Mouse (Mus musculus) telencephalon, adult 2 months (tissue): Measurements from ENCODE around the gene Klk1b5.
"Not testable (repeated sequence)": the region's sequence is repeated elsewhere in the genome, so short reads cannot be mapped to it uniquely, and the experiment has no call there.

Experiments used
- DNase-seq: peaks from one replicate; pipeline ENCODE4 v3.0.0-alpha.2; 2011; ENCODE audit warnings: low read depth, low spot score

Gene Klk1b5

DNA sequence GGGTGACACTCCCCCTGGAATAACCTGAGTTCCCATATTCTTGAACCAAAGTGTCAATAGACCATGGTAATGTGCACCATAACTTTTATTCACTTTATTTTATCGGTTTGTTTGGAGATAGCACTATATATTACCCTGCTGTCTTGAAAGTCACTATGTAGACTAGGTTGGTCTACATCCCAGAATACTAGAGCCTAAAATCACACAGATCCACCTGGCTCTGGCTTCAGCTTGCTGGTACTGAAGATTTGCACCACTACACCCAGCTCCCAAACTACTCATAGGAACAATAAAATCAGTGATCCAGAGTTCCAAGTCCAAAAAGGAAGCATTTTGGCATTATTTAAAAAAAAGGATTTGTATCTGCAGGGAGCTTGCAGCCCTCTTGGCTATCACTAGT lies at the start of gene Klk1b5:
Gene Klk1b5 (plus strand): TSS at position 301 of the 400 bp plus-strand sequence.
- no peak for DNase-seq

DNA sequence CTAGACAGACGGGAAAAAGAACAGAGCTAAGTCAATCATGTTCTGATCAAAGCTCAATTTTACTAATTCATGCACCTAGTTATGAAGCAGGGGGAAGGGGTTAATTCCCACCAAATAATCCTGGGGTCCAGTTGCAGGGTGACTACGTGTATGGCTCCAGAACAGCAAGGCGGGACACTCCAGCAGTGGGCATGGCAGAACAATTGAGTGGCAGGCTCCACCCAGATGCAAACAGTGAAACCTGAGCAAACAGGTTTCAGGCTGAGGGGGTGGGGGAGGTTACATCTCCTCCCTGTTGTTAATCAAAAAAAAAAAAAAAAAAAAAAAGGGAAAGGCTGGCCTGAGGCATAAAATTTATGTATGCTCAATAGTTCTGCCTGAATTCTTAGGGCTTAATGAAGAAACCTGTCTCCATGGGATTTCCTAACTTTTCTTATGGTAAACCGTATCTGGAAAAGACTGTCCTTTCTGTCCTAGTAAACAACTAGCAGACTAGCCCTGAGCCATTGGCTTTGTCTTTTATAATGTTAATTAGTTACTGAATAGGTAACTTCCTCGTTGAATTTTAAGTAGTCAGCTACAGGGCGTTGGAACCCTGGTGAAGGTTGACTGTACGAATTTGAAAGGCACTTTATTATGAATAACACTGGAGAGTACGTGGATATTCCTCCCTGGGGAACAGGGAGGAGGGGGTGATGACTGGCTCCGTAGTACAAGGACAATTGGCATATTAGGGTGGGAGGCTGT lies 36.3 kb upstream of the Klk1b5 start:
- DNase-seq: no peak

DNA sequence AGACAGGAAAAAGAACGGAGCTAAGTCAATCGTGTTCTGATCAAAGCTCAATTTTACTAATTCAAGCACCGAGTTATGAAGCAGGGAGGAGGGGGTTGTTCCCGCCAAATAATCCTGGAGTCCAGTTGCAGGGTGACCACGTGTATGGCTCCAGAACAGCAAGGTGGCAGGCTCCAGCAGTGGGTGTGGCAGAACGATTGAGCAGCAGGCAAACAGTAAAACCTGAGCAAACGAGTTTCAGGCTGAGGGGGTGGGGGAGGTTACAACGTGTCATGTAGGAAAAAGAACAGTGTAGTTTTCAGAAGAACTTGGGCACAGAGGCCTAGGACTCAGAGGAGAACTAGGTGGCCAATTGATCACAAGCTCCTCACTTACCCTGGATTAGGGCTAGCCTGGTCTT lies 29.2 kb upstream of the Klk1b5 start:
- DNase-seq: not testable (repeated sequence)

DNA sequence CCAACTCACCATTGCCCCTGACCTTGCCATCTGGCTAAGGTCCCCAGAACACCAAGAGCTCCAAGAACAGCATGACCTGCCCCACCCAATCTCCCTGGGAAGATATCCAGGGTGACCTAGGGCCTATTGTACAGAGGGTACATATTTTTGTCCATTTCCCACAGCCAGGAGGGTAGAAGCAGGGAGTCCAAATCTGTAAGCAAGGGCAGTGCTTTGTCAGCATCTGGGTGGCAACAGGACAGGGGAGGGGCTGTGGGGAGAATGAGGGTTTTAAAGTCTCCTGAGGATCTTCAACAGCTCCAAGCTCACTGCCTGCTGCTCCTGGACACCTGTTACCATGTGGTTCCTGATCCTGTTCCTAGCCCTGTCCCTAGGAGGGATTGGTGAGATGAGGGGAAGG lies 27.8 kb upstream of the Klk1b5 start, which contains the start of gene Klk1b24:
Gene Klk1b24 (plus strand): TSS at position 301 of the 400 bp plus-strand sequence.
- DNase-seq: not testable (repeated sequence)

DNA sequence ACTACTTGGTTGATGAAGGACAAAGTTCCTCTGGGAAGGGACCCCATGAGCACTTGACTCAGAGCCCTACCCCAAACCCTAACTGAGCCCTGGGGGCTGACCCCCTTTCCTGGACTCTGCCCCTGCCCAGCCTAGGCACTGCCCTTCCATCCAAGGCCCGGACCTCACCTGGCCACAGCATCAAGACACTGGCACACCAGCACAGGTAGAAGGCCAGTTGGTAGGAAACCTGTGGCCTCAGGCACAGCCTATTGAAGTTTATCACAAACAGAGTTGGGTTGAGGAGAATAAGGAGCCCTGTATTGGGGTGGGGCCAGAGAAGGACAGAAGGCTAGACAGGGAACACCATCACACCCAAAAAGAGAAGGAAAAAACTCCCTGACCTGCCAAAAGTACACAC lies 22.3 kb upstream of the Klk1b5 start:
- not testable (repeated sequence) for DNase-seq

DNA sequence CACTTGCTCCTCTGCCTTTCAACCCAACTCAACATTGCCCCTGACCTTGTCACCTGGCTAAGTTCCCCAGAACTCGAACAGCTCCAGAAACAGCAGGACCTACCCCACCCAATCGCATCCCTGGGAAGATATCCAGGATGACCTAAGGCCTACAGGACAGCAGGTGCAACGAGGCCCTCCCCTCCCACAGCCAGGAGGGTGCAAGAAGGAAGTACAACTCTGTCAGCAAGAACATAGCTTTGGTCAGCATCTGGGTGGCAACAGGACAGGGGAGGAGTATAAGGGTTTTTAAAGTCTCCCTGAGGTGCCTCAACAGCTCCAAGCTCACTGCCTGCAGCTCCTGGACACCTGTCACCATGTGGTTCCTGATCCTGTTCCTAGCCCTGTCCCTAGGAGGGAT lies 17.9 kb upstream of the Klk1b5 start, which contains the start of gene Klk1b3:
Gene Klk1b3 (plus strand): TSS at position 301 of the 400 bp plus-strand sequence.
- DNase-seq: no peak

DNA sequence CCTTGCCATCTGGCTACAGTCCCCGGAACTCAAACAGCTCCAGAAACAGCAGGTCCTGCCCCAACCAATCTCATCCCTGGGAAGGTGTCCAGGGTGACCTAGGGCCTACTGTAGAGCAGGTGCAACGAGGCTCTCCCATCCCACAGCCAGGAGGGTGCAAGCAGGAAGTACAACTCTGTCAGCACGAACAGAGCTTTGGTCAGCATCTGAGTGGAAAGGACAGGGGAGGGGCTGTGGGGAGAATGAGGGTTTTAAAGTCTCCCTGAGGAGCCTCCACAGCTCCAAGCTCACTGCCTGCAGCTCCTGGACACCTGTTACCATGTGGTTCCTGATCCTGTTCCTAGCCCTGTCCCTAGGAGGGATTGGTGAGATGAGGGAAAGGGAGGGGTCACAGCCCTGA lies 8.6 kb upstream of the Klk1b5 start, which contains the start of gene Klk1b4:
Gene Klk1b4 (plus strand): TSS at position 301 of the 400 bp plus-strand sequence.
- not testable (repeated sequence) for DNase-seq

DNA sequence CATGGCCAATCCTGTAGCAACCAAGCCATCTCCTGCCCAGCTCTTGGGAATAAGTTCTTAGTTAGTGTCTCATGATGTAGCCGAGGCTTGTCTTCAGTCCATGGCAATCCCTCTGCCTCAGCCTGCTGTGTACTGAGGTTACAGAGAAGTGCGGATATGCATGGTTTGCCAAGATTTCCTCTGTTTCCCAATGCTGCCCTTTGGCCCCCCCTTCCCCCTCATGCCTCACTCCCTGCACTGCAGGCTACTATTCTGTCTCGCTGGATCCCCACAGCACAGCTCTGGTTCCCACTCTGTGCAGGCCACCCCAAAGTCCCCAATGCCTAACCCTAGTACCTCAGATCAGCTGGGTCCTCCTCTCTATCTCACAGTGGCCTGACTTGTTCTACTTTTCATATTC lies 7.4 kb upstream of the Klk1b5 start:
- DNase-seq: no peak

DNA sequence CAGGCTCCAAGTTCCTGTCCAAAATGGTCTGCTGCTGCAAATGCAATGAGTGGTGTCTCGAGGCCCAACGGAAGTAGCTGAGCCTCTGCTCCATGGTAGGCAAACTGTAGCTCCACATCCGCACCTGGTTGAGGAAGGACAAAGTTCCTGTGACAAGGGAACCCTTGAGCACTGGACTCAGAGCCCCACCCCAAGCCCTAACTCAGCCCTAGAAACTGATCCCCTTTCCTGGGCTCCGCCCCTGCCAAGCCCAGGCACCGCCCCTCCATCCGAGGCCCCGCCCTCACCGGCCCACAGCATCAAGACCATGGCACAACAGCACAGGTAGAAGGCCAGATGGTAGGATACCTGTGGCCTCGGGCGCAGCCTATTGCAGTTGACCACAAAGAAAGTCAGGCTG lies 5.9 kb downstream of the Klk1b5 start:
- DNase-seq: not testable (repeated sequence)

DNA sequence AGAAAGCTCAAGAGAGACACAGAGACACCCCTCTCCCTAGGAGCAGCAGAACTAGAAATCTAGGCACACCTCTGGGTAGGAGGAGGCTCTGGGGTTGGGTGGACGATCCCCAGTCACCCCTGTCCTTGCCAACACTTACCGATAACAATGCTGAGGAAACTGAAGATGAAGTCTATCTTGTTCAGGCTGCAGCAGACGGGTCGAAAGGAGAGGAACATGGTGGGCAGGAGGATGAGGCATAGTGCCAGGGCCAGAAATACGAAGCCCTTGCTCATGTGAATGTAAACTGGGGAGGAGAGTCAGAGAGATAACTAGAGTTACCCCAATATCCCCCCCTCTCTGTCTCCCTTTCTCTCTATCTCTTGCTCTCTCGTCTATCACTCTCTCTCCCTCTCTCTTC lies 6.6 kb downstream of the Klk1b5 start:
- not testable (repeated sequence) for DNase-seq

DNA sequence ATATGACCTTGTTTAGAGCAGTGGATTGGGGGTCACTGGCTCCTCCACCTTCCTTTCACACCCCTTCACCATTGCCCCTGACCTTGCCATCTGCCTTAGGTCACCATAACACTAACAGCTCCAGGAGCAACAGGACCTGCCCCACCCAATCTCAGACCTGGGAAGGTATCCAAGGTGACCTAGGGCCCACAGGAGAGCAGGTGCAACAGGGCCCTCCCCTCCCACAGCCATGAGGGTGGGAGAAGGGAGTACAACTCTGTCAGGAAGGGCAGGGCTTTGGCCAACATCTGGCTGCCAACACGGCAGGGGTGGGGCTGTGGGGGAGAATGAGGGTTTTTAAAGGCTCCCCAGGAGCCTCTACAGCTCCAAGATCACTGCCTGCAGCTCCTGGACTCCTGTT lies 9.3 kb downstream of the Klk1b5 start, which contains the start of gene Klk1:
Gene Klk1 (plus strand): TSS at position 285 of the 400 bp plus-strand sequence.
- no peak for DNase-seq

DNA sequence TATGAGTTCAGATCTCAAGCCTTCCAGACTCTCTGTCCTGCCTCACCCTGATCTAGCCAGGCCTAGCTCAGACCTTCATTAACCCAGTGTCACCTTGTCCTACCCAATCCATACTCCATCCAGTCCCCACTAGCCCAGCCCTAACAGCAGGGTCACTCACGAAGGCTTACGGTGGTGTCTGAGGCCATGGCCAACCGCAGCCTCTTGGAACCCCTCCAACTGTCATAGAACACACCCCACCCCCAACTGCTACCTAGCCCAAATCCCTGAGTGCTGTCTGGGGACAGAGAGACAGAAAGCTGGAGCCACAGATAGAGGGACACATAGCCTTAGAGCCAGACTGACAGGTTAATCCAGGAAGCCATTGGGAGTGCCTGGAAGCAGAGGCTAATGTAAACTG lies 20.2 kb downstream of the Klk1b5 start, which contains the start of gene Gm36864:
Gene Gm36864 (plus strand): TSS at position 269 of the 400 bp plus-strand sequence.
- no peak for DNase-seq

DNA sequence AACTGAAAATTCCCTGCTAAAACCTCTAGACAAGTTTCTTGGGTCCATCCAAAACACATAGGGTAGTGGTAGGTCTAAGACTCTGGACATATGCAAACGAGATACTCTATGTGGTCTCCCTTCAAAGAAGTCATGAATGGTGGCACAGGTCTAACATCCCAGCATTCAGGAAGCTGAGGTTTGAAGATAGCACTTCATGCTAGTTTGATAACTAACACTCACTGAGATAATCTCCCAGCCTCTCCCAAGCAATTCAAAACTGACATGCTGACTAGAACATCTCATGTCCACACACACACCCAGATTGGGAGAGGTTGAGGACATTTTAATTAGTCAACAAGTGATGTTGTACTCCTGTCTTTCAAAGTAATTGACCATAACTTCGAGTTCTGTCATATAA lies 24.2 kb downstream of the Klk1b5 start:
- DNase-seq: no peak

DNA sequence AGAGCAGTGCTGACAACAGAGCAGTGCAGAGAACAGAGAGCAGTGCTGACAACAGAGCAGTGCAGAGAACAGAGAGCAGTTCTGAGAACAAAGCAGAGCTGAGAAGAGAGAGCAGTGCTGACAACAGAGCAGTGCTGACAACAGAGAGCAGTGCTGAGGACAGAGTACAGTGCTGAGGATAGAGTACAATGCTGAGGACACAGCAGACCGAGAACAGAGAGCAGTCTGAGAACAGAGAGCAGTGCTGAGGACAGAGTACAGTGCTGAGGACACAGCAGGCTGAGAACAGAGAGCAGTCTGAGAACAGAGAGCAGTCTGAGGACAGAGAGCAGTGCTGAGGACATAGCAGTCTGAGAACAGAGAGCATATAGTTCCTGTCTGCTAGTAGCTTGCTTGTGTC lies 25.0 kb downstream of the Klk1b5 start:
- no peak for DNase-seq

DNA sequence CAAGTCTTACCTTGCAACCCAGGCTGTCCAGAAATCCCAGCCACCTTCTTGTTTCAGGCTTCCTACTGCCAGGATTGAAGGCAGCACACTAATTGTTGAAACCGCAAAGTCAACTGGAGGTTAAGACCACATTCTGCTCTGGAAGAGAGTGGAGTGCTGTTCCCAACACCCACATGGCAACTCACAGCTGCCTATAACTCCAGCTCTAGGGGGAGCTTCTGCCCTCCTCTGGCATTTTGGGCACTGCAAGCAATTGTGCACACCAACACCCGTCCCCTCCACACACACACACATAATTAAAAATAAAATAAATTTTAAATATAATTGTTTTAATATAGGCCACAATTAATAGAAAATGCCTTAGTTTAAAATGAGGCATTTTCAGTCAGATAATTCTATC lies 25.4 kb downstream of the Klk1b5 start:
- no peak for DNase-seq

DNA sequence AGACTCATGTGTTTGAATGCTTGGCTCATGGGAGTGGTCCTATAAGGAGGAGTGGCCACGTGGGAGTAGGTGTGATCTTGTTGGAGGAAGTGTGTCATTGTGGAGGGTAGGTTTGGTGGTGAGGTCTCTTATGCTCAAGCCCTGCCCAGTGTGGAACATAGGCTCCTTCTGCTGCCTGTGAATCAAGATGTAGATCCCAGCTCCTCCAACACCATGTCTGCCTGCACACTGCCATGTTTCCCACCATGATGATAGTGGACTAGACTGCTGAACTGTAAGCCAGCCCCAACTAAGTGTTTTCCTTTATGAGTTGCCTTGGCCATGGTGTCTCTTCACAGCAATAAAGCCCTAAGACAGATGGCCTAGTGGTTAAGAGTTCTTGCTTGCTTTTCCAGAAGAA lies 28.3 kb downstream of the Klk1b5 start:
- no peak for DNase-seq

DNA sequence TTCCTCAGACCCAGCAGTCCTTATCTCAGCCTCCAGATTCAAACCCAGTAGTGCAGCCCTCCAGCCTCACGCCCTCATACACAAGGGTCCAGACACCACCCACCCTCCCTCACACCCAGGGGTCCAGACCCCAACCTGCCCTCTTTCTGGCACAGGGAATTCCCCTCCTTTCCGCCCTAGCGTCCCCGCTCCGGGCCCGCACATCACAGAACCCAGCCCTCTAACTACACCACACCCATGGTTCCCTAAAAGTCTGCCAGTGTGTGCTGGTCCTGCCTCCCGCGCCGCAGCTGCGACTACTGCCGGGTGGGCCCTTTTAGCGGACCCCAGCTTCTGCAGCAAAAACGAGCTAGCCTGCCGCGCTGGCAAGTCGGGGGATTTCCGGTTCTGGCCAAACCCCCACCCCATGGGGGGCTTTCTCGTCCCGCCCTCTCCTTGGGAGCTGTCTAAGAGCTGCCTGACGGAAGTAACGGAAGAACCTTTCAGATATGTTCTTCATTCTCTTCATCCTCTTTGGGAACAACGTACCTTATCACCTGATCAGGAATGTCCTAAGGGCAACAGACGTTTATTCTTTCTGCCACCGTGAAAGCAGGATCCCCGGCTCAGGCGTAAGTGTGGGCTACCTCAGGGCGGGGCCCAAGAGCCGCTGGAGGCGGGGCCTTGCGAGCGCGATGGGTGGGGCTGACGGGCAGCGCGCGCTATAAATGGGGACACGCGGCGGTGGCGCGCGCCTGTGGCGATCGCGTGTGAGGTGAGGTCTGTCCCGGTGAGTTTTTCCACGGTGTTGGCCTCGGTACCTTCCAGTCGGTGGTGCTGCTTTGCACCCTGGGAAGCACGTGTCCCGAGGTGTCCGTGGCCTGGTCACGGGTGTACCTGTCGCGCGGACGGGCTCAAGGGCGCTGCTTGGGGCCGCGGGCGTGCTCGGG lies 30.6 kb downstream of the Klk1b5 start, which contains the start of the genes 1700028J19Rik and 2410002F23Rik:
Gene 1700028J19Rik (minus strand): TSS at position 641 of the 929 bp plus-strand sequence.
Gene 2410002F23Rik (plus strand): TSS at position 668 of the 929 bp plus-strand sequence.
- DNase-seq: peak; percentile 85

DNA sequence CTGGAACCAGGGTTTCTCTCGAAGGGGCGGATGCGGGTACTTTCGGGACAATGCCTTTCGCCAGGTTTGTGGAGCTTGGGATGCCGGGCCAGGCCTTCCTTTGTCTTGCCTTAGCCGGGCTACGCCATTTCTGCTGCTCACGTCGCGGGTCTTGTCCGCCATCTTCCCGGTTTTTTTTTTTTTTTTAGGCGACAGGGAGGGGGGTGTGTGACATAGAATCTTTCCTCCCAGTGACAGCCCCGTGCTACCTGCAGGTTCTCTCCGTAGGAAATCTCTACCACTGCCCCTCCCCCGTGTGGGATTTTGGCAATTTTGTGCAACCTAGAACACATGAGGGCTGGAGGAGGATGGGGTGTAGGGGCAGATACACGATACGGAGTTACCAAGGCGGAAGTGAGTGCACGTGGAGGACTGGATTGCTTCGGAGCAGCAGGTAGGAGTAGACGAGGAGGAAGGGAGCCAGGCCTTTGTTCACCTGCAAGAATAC lies 31.3 kb downstream of the Klk1b5 start:
- peak; percentile 56 for DNase-seq

DNA sequence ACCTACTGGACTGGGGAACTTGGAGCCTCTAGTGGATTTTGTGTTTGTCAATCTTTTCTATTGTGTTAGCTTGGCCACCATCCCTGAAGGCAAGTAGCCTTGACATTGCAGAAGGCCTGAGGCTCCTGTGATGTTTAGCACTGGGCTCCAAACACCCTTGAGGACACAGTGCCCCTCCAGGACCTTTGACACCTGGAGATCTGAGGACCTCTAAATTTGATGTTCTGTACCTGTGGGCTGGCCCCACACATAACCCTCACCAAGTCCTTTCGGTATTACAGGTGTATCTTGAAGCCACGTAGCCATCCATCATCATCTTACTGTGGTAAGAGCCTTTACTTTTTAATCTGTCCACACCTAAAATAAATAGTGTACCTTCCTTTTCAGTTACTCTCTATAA lies 32.2 kb downstream of the Klk1b5 start:
- no peak for DNase-seq

DNA sequence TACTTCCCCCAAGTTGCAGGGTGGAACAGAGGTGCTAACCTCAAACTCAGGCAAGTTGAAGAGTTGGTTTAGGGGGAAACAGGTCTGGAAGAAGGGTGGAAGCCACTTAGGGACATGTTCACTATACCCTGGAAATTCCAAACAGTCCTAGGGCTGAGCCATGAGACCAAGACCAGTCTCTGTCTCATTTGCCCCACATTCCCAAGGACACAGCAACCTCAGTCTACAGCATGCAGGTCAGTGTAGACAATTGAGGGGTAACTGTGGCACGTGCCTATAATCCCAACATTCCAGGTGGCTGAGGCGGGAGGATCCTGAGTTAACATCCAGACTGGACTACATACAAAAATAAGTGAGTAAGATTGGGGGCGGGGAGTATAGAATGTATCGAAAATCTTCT lies 33.5 kb downstream of the Klk1b5 start:
- no peak for DNase-seq

DNA sequence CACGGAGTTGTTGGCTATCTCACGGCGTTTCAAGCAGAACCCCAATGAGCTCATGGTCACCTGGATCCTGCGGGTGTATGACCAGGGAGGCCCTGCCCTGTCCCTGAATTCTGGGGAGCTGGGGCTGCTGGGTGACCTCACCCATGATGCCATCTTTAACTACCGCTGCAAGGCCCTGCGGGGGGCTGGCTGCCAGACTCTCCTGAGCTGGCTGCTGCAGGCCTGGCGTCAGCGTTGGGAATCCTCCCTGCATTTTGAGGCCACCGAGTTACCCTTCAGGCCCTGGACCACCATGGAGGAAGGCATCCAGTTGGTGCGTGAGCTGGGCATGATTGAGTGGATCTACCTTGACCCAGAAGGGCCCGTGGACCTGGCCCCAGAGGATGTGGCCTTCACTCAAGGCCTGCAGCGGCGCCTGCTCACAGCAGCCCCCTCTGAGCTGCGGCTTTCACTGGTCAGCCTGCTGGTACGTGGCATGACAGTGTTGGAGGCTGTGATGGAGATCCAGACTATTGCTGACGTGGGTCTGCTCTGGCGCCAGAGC lies 35.1 kb downstream of the Klk1b5 start:
- DNase-seq: not testable (repeated sequence)
